Mouse (Mus musculus): Measurements from ENCODE around the gene Gab1.

The Gab1 gene

DNA sequence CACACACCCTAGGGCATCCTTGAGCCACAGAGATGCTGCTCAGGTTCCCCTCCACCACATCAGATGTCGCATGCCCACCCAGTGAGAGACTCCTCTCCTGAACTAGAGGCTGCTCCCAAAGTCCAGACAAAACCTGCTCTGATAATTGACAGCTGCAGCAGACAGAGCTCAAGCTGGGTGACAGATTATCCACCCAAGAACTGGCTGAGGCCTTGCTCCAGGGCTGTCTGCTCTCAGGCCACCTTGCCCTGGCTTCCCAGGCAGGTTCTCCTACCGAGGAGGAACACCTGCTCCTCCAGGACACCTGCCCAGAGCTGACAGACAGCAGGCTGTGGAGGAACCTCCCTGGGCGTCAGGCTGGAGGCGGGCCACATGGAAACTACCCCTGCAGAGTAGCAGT lies 7.6 kb downstream of the Gab1 start:
- DNase-seq (ENCODE audit: low spot score): no peak

DNA sequence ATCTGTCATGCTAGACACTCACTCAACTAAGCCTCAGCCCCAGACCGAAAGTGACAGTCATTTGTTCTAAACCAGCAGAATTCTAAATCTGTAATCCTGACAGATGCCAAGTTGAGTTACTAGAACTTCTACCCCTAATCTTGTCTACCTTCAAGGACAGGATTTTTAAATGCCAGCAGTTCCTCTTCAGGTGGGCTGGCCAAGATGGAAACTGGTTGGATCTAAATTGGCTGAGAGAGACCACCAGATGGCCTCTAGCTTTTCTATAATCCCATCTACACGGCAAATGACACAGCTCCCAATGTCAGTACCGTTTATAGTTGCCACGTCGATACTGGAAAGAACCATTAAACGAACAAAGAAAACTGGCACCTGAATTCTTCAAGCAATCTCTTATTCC lies 8.9 kb downstream of the Gab1 start:
- no peak for DNase-seq (ENCODE audit: low spot score)

DNA sequence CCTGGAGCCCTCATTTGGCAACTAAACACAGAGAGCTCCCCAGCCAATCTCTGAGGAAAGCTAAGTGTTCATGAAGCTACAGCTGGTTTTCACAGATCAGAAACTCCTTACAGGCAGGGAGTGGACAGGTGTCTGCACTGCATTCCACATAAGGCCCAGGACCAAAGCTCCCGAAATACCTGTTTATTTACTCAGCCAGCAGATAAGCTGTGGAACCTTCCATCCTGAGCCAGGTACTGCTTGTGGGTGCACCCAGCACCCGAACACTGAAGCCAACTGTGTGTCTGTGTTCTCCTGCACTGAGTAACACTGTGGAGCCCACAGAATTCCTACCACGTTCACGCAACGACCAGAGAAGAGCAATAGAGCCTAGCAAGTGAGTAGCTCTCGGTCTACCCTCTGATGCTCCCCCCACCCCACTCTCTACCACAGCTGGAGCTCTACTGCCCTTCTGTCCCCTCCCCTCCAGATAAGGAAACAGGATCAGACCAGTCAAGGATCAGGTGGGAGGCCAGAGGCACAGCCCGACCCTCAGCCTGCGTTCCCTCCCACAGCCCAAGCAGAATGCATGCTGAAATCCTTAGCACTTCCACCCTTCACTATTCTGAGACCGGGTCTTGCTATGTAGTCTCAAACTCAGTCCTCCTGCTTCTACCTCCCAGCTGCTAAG lies 9.6 kb downstream of the Gab1 start:
- DNase-seq (ENCODE audit: low spot score): no peak

DNA sequence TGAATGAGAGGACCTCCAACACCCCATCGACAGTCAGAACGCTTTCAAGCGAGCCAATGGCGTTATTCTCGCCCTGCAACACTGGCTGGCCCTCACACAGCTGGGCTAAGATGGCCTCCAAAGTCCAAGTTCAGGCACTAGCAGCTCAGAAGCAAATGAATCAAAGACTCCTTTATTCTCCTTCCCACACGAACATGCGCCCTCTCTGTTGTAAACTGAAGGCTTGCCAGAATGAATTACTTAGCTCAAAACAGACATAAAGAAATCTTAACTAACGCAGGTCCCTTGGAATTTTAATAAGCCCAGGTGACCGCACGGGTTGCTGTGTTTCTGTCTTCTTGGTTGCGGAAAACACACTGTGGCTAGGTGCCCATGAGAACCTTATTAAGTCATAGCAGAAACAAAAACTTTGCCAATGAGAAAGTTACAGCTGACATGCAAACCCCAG lies 10.4 kb downstream of the Gab1 start:
- no peak for DNase-seq (ENCODE audit: low spot score)

DNA sequence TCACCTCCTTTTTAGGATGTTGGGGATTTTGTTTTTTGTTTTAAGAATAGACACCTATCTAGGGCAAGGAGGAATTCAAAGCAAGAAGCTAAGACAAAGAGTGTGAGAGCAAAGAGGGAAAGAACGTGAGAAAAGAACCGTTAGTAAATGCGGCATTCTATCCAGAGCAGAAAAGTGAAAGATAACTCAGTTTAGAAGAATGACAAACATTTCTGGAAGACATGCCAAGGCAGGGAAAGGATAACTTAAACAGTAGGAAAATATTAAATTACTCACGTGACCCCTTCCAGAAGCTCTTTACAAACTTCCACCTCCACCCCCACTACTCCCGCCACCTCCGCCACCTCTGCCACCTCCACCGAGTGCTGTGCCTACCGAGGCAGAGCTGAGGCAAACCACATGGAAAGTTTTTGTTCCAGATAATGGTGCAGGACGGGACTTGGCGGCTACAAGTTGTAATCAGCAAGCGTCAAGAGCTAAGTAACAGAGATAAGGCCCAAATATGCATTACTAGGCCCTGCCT lies 11.5 kb downstream of the Gab1 start:
- no peak for DNase-seq (ENCODE audit: low spot score)

DNA sequence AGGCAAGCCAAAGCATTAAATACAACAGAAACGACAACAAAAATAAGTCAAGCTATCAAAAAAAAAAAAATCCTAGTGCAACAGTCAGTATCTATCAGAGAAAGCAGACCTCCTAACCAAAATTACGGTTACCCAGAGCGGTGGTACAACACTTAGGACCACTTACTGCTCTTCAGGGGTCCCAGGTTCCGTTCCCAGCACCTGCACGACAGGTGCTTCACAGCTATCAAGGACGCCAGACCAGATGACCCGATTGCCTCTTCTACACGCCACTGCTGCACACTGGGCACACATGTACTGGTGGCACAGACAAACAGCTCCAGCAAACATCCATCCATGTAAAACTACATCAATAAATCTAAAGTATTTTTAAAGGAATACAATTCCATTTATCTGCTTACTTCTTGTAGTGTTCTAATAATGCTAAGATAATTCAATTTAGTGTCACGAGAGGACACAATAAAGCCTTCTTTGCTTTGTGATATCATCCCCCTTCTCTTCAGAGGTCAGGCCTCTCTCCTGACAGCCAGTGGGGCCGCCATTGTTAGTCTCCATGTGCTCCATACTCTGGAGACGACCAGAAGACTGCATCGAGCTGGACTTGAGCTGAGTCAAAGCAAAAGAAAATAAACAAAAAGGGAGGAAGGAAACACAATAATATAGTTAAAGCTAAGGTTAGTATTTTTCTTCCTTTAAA lies 12.2 kb downstream of the Gab1 start:
- no peak for DNase-seq (ENCODE audit: low spot score)

DNA sequence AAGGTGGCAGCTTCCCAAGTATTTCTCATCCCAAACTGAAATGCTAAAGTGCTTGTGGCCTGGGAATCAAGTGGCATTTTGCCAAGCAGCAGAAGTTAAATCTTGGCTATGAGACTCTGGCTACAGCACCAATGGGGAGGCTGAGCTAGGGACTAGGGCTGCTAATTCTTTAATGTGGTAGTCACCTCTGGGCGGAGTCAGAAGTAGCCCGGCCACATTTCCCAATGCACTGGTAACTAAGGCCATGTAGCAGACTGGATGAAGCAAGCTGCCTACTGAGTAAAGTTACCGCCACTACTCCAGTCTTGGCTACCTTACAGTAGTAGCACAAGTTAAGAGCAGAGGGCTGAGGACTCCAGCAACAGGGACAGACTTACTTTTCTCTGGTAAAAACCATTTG lies 12.7 kb downstream of the Gab1 start:
- no peak for DNase-seq (ENCODE audit: low spot score)

DNA sequence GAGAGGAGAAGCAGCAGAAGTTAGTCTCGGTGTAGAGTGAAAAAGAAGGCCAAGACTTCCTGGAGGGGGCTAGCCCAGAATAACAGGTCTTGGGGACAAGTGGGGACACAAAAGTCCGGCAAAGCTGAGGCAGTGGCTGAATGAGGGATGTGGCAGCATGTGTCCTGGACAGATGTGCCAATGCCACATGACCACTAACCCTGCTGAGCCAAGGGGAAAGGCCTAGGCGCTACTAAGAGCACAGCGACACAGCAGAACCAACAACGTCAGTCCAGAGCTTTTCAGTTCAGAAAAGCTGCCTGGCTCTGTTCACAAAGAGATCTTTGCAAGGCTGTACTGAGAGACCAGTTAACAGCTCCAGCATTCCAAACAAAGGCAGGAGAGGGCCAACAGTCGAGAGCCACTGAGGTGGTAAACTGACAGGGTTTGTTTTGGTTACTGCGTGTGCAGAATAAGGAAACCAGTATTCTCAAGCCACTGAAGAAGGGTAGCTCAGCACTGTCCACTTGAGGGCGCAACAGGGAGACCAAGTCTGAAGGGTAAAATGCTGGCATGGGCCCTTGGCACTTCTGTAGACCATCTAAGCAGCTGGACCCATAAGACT lies 15.0 kb downstream of the Gab1 start:
- DNase-seq (ENCODE audit: low spot score): no peak

DNA sequence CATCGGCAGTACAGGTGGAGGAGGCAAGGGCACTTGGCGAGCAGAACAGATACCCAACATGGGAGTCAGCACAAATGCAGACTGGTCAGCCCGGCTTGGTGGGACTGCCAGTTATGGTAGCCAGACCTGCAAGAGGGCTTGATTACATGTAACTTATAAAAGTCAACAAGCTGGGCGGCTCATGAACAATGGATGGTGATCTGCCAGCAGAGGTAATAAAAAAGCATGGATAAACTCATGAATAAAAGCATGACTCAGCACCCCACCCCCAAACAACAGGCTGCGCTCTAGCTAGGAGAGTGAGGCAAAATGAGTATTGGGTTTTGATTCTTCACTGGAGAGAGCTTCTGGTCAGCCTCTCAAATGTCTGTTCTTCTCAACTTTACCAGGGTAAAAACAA lies 16.9 kb downstream of the Gab1 start:
- DNase-seq (ENCODE audit: low spot score): no peak

DNA sequence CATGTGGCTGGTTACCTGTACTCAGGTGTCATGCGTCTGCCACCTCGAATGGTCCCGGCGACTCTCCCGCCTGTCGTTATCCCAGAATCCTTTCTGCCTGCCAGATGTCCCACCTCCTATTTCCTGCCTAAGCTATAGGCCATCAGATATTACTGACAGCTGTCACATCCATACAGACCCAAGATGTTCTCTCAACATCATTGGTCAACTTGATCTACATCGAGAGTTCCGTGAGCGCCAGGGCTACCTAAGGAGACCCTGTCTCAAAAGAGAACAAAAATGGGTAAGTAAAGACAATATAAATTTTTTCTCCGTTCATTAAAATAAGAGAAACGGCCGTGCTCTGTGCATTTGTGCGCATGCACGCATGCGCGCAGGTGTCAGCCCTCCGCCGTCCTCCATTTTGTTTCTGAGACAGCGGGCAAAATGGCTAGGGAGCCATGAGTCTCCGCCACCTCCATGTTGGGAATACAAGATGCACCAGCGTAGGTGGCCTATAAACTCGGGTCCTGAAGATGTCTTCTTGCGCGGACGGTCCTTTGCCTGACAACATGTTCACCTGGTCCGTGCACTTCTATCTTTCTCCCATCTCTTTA lies 21.0 kb downstream of the Gab1 start:
- no peak for DNase-seq (ENCODE audit: low spot score)

DNA sequence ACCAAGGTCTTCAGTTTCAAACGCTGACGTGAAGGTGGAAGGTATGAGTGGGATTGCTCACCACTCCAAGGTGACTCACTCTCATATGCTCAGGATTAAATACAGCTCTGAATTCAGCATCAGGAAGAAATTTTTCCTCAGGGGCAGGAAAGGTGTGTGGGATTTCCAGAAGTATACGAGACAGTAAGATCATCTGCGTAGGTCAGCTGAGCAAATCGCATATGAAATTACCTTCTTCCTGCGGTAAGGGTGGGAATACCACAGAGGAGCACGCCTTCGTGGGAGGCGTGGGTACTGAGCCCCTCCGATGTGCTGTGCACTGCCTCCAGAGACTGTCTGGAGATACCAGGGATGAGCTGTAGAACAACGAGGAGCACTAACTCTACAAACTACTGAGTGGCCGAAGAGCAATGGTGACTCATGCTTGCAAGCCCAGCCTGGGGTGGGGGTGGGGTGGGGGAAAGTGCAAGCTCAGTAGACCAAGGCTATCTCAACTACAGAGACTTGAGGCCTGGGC lies 22.4 kb downstream of the Gab1 start:
- no peak for DNase-seq (ENCODE audit: low spot score)

DNA sequence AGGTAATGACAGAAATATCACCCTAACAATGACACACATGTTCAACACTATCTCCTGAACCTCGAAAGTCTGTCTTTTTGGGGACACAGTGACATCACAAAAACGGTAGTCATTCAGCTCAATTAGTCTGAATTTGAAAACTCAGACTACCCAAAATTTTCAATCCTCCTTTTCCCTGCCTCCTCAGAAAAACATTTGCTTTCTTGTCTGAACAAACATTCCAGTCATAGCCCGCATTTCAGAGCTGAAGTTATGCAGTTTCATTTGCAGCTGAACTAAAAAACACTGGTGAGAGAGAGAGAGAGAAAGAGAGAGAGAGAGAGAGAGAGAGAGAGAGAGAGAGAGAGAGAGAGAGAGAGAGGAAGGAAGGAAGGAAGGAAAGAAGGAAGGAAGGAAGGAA lies 23.2 kb downstream of the Gab1 start:
- no peak for DNase-seq (ENCODE audit: low spot score)

DNA sequence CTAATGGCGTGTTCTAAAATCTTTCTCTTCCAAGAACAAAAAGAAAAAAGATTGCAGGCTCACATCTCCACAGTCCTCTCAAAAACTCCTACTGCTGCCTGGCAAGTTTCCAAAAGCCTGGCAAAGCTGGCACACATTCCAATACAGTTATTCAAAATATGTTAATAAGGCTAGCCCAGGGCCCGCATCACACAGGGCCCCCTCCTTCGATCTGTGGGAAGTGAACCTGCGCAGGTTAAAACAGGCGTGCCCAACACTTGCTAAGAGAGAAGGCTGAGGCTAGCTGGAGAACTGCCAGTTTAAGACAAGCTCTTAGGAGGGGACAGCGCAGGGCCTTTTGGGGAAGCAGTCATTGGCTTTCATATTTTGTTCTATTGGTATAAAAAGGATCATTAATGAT lies 23.7 kb downstream of the Gab1 start:
- DNase-seq (ENCODE audit: low spot score): peak; percentile 19

DNA sequence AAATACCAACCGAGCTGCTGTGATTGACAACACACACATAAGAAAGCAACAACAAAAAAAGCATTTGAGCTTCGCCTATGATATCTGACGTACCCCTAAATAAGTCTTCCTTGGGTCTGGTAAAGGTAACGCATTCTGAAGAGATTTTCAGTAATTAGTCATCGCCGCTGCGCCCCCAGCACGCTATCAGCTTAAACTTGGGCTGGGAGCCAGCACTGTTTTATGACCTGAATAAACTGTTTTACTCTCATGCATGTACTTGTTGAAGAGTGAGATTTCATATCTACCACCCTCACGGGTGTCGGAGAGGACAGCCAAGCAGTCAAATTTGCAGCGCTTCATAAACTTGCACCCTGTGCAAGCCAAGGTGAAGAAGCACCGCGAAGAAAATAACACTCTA lies 26.7 kb downstream of the Gab1 start:
- DNase-seq (ENCODE audit: low spot score): no peak

DNA sequence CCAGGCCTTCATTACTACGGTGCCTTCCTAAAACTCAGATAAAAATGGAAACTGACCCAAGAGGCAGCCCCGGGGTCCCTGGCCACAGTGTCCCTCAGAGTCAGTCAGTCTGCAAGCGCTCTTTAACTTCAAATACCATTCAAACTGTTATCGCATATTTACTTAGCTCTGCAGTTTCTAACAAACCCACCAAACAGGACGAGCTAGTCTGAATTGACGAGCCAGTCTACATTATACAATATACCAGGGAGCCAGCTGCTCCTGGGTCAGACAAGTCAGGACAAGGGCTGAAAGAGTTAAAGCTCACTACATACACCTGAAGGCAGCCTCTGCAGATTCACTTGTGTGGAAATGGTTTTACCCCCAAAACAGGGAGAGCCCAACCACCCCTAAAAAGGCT lies 27.1 kb downstream of the Gab1 start:
- no peak for DNase-seq (ENCODE audit: low spot score)

DNA sequence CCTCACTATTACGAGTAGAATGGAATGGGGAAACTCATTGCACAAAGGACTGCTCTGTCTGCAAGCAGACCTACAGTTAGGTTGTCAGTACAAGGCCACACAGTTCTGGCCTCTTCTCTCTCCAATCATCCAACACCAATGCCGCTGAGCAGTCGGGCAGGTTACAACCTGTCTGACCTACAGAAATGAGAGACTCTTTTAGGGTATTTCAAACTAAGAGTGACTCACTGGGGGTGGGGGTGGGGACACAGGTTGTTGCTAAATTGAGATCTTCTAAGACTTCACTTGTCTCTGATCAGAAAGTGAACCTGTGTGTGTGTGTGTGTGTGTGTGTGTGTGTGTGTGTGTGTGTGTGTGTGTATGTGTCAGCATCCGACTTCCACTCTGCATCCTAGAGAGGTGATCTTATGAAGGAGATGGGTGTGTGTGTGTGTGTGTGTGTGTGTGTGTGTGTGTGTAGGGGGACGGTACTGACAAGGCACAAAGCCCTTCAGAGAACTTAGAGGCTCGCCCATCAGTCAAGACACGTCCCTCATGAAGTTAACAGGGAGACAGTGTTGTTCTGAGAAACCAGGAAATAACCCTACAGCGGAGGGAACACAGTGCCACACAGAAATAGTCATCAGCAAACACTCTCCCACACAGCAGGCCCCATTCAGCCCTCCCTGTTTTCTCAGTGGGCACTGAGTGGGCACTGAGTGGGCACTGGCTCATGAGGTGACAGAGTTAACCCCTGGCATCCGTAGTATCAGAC lies 27.7 kb downstream of the Gab1 start:
- DNase-seq (ENCODE audit: low spot score): no peak

DNA sequence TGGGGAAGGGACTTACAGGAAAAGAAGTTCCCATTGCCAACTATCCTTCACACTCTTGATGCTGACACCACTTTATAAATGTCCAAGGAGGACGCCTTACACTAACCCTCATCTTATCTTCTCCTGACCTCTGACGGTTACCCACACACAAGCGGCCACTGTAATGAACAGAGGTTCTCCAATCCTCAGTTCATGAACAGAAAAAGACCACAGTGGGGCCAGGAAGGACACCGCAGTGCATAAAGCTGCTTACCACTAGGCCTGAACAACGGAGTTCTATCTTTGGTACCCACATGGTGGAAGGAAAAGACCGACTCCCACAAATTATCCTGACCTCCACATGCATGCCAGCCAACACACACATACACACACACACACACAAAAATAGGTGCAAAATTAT lies 28.7 kb downstream of the Gab1 start:
- no peak for DNase-seq (ENCODE audit: low spot score)

DNA sequence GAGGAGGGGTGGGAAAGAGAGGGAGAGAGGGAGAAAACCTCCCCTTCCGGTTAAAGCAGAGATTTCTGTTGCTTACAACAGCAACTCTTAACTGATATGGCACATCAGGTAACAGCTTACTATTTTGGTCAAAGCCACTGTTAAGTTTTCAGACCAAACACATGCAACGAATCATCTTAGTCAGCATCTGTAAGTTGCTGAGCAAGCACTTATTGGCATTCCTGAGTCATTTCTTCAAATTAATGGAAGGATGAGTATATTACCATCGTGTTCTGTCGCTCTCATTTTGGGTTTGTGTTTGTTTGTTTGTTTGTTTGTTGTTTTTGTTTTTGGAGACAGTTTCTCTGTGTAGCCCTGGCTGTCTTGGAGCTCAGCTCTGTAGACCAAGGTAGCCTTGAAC lies 30.3 kb downstream of the Gab1 start:
- no peak for DNase-seq (ENCODE audit: low spot score)

DNA sequence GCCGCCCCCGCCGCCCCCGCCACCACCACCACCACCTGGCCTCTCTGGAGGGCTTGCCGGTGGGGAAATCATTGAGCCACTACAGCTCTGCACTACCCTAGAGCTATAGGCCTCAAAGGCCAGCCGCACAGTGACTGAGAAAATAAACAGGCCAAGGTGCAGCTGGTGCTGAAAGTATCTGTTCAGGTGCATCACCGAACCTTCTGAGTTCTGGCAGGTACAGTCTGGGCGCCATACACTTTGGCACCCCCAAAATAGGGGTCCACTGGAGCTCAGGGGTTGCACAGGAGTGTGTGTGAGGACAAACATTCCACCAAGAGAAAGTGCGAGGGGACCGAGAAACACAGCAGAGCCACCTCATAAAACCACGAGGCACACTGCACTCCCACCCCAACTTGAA lies 31.7 kb downstream of the Gab1 start:
- no peak for DNase-seq (ENCODE audit: low spot score)

DNA sequence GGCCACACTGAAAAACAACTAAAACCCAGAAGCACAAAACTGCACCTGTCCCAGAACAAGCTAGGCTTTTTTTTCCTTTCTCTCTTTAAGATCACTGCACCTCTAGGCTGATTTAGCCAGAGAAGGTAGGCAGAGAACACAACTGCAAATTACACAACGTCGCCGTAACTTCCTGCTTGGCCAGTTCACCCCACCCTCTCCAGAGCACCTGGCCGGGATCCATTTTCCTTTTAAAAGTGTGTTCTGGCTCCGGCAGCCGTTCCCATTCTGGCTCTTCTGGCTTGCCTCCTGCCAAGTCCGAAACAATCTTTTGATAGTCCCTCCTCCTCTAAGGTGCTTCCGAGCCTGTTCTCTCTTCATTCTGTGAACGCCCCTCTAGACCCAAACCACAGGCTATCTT lies 32.4 kb downstream of the Gab1 start:
- DNase-seq (ENCODE audit: low spot score): no peak

DNA sequence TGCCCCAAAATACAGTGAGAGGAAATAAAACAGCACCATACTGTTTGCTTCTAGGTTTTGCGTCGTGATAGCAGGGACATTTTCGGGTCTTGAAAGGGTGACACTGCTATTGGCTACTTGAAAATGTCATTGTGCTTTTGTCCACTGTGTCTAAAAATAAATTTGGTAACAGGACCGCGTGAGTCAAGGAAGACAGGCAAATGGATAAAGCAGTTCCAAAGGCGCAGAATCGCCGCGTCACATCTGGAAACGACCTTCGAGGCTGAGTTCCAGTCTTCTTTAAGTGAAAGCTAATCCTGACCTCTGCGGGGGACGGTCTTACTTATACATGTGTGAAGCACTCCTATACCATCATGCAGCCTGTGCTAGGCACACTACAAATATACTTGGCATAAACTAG lies 35.0 kb downstream of the Gab1 start:
- DNase-seq (ENCODE audit: low spot score): no peak

Measured in MN1 (cell line).